Mouse (Mus musculus): ENCODE measurements around the gene Slc43a3.

Slc43a3 gene

DNA sequence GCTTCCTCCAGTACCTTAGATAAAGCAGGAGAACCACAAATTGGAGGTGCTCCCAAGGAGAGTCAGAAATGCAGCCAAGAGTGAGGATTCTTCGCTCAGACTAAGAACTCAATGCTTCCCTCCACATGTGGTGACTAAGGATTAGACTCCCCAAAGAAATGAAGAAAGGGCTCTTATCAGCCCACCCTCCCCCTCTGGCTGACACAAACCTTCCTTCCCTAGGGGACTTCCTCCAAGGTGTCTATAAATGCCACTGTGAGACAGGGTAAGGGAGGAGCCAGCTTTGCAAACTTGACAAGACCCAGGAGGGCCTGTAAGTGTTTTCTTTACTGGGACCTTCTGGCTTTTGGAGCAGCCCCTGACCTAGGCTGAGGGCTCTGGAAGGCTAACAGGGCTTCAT lies 43.8 kb downstream of the Slc43a3 start, which contains the start of gene Prg2:
TSS of gene Prg2 (plus strand) at position 274 of the 400 bp plus-strand sequence.
- no peak for DNase-seq (ENCODE audit: low spot score)

DNA sequence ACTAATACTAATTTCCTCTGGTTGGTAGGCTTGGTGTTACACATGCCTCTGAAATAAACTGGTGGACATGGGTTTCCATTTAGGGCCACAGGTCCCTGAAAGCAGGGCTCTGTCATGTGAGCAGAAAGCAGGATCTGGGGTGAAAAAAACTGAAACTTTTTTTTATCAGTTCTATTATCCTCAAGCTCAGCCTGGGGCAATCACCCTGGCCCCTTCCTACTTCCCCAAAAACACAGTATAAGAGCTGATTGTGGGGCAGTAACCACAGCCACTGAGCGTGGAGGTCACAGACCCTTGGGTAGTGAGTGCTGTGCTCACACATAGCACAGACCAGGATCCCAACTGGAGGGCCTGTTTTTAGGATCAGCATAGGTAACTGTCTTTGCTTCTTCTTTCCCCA lies 51.6 kb downstream of the Slc43a3 start, which contains the start of gene Prg3:
TSS of gene Prg3 (plus strand) at position 286 of the 400 bp plus-strand sequence.
- no peak for DNase-seq (ENCODE audit: low spot score)

DNA sequence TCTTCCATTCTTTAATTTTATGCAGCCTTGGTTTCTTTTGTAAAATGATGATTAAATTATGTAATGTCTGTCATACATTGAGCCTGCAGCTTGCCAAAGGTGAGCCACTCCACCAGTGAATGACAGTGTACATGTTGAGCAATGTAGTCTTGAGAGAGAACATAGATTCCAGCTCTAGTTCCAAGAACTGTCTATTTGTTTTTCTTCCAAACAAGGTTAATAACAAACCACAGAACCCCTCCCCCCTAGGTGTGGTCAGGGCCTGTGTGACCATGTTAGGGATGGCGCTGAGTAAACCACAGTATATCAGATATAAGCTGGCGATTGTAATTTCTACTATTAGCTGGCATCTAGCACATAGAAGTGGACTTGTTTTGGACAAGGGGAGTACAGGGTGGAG lies 60.0 kb downstream of the Slc43a3 start:
- no peak for DNase-seq (ENCODE audit: low spot score)

DNA sequence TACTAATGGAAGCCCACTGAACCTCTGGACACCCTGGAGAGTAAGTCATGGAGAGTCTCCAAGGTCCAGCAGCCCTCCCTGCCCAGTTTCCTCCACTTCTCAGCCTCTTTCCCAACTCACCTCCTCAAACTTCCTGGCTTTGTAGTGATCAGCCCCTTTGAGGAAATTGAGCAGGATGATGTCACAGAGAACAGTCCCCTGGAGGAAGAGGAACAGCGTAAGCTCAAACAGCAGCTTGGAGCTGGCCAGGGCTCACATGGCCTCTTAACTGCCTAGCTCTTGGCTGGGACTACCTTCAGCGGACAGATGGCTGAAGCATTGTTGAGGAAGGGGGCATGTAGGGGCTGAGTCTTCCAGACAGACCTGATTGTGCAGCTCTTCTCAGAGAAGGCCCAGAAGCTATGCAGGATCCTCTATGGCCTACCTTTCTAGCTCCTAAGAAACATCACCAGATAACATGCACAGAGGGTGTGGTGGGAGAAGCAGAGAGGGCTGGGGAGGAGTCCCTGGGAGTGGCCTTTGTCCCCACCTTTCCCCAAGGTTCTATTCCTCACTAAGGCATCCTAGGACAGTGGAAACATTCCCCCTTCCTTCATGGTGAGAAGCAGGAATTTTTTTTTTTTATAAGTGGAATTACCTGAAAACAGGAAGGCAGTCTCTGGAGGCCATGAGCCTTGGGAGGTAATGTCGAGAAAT lies 63.3 kb downstream of the Slc43a3 start:
- no peak for DNase-seq (ENCODE audit: low spot score)

DNA sequence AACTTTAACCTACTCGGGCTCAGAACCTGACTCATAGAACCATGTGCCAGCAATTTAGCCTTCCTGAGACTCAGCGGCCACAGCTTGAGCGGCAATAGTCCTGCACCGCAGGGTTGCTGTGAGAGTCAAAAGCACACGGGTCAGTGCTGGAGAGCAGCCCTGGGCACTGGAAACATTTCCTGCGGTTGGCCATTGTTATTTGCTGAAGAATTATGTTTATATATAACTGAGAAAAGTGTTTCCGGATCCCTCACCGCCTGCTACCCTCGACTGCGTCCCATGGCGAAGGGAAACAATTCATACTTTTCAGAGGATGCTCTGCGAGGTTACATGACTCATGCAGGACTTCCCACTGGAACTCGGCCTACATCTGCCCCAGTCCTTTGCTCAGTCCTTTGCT lies 65.1 kb downstream of the Slc43a3 start:
- no peak for DNase-seq (ENCODE audit: low spot score)

DNA sequence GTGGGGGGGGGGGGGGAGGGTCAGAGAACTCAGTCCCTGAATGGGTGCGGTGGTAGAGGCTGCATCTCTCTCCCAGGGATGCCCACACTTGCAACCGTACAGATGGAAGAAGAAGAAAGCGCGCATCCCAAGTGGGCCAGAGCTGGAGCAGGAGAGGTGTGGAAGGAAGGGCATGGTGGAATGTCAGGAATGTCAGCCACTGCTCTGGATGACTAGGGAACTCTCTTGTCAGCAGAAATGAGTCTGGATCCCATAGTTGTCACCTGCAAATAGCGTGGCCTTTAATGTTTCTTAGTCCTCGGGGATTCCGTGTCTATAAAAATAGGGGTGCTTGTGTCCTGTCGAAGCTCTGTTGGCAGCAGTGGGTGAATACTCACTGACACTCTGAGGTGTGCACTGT lies 66.2 kb downstream of the Slc43a3 start:
- no peak for DNase-seq (ENCODE audit: low spot score)

DNA sequence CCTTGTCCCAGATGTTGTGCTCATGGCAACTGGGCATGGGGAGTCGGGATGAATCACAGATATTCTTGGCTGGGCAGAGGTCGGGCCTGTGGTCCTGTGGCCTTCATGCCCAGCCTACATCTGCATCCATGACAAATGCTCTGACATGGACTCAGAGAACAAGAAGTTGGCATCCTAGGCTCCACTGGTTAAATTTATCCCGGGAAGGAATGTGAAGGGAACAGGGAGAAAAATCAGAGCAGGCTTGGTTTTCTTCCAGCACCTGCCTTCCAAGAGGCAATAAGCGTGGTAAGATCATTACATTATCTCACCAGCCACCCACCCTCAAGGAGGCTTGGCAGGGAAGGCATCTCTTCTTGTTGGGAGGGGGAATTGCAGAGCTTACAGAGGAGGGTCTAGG lies 68.0 kb downstream of the Slc43a3 start:
- no peak for DNase-seq (ENCODE audit: low spot score)

DNA sequence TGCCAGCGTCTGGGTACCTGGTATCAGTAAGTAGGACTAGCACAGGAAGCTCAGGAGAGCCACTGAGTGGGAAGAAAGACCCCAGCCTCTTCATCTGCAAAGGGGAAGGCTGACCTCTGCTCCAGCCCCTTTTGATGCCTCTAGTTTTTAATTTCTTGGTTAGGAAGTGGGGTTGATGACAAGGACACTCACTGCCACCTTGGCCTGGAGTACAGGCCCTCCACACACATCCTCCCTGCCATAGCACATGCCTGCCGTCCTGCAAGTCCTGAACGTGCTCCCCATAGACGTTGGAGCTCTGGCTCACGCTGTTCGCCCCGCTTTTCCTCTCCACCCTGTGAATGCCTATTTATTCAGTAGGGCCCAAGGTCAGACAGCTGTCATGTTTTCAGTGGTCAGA lies 70.2 kb downstream of the Slc43a3 start:
- no peak for DNase-seq (ENCODE audit: low spot score)

DNA sequence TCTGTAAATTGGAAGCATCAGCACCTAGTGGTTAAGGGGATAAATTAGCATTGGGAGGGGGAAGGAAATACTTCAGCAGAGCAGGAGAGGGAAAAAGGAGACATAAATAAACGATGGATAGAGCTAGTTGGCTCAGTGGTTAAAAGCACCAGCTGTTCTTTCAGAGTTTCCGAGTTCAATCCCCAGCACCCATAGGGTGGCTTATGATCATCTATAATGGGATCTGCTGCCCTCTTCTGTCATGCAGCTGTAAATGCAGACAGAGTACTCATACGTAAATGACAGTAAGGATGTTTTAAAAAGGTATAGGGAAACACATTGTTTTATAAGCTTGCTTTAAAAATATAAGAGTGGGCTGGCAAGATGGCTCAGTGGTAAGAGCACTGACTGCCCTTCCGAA lies 71.3 kb downstream of the Slc43a3 start:
- peak; percentile 61 for DNase-seq (ENCODE audit: low spot score)

Measured in embryo, embryonic 10.5 days (tissue).